Mouse (Mus musculus): ENCODE data around the gene Pkdrej.
"Not testable (repeated sequence)": the region's sequence is repeated elsewhere in the genome, so short reads cannot be mapped to it uniquely, and the experiment has no call there.

Gene Pkdrej

GRCm38 (mm10) chr15:85821203-85822010 is at the start of gene Pkdrej:
Gene Pkdrej (minus strand): TSS chr15:85821734.
- DNase-seq (ENCODE audit: low spot score in 2 of 2), result peak in 1 of 2 experiments; percentile 32

- DNase-seq (ENCODE audit: low spot score in 2 of 2), result peak in 1 of 2 experiments; percentile 67
Measured at GRCm38 (mm10) chr15:85867696-85868095, 46.2 kb upstream of the Pkdrej start.

GRCm38 (mm10) chr15:85865913-85866312 is 44.4 kb upstream of the Pkdrej start:
- DNase-seq (ENCODE audit: low spot score in 2 of 2), result not testable (repeated sequence)

- DNase-seq (ENCODE audit: low spot score in 2 of 2), result peak; percentile 80 to 91
Measured at GRCm38 (mm10) chr15:85859490-85860031, 38.0 kb upstream of the Pkdrej start, which contains the start of gene Gtse1. Gene Gtse1 (plus strand): TSS chr15:85859745.

- no peak for DNase-seq (ENCODE audit: low spot score in 2 of 2)
Measured at GRCm38 (mm10) chr15:85858980-85859489, 37.5 kb upstream of the Pkdrej start.

- no peak for DNase-seq (ENCODE audit: low spot score in 2 of 2)
Measured at GRCm38 (mm10) chr15:85851656-85852392, 30.3 kb upstream of the Pkdrej start.

GRCm38 (mm10) chr15:85845071-85845470 is 23.5 kb upstream of the Pkdrej start:
- DNase-seq (ENCODE audit: low spot score in 2 of 2), result no peak

- no peak for DNase-seq (ENCODE audit: low spot score in 2 of 2)
Measured at GRCm38 (mm10) chr15:85841796-85842360, 20.3 kb upstream of the Pkdrej start.

GRCm38 (mm10) chr15:85840983-85841382 is 19.4 kb upstream of the Pkdrej start:
- peak in 1 of 2 experiments; percentile 23 for DNase-seq (ENCODE audit: low spot score in 2 of 2)

- DNase-seq (ENCODE audit: low spot score in 2 of 2), result no peak
Measured at GRCm38 (mm10) chr15:85836887-85837286, 15.4 kb upstream of the Pkdrej start.

GRCm38 (mm10) chr15:85835335-85835734 is 13.8 kb upstream of the Pkdrej start:
- DNase-seq (ENCODE audit: low spot score in 2 of 2), result no peak

- DNase-seq (ENCODE audit: low spot score in 2 of 2), result no peak
Measured at GRCm38 (mm10) chr15:85832599-85832998, 11.1 kb upstream of the Pkdrej start.

- peak; percentile 55 to 70 for DNase-seq (ENCODE audit: low spot score in 2 of 2)
Measured at GRCm38 (mm10) chr15:85831954-85832590, 10.5 kb upstream of the Pkdrej start, which contains the start of gene Ttc38. Gene Ttc38 (plus strand): TSS chr15:85832306.

- DNase-seq (ENCODE audit: low spot score in 2 of 2), result no peak
Measured at GRCm38 (mm10) chr15:85829470-85829869, 7.9 kb upstream of the Pkdrej start.

GRCm38 (mm10) chr15:85828071-85828470 is 6.5 kb upstream of the Pkdrej start:
- DNase-seq (ENCODE audit: low spot score in 2 of 2), result no peak

GRCm38 (mm10) chr15:85826676-85827075 is 5.1 kb upstream of the Pkdrej start:
- DNase-seq (ENCODE audit: low spot score in 2 of 2), result no peak

GRCm38 (mm10) chr15:85822011-85822359 is 451 bp upstream of the Pkdrej start:
- no peak for DNase-seq (ENCODE audit: low spot score in 2 of 2)

- no peak for DNase-seq (ENCODE audit: low spot score in 2 of 2)
Measured at GRCm38 (mm10) chr15:85813428-85813827, 8.1 kb downstream of the Pkdrej start.

GRCm38 (mm10) chr15:85811535-85812277 is 9.8 kb downstream of the Pkdrej start, which contains the start of gene Cdpf1:
Gene Cdpf1 (minus strand): TSS chr15:85811697.
- peak; percentile 98 to 99 for DNase-seq (ENCODE audit: low spot score in 2 of 2)

- DNase-seq (ENCODE audit: low spot score in 2 of 2), result peak in 1 of 2 experiments; percentile 19
Measured at GRCm38 (mm10) chr15:85810806-85811521, 10.6 kb downstream of the Pkdrej start.
